Mouse (Mus musculus) heart, embryonic 12.5 days (tissue): Measurements from ENCODE around the gene Knop1. TPM values are rescaled to one million over a fixed set of nuclear protein-coding genes. Genes with fewer than 3 reads are reported as not detected.
A peak's percentile ranks its signal among the peaks of the same experiment; 100 is the strongest.

Source experiments
- ATAC-seq: fragments of 200-750 bp; cut with Nextera tagmentation; 2 replicates; pipeline ENCODE4 v1.8.0; 2017; ENCODE audit warnings: moderate TSS enrichment, moderate library complexity; ENCODE audit not compliant: insufficient number of reproducible peaks, low FRiP score
- H3K27ac ChIP-seq: fragments of 300-500 bp; sonication (generic); 2 replicates; pipeline ENCODE4 v1.5.1; 2016; ENCODE audit warnings: mild to moderate bottlenecking, moderate library complexity; ENCODE audit not compliant: poor library complexity, severe bottlenecking
- H3K27me3 ChIP-seq: fragments of 300-500 bp; sonication (generic); replicated peaks from 2 replicates; pipeline ENCODE4 v1.6.1; 2016; ENCODE audit warnings: mild to moderate bottlenecking, moderate library complexity
- H3K36me3 ChIP-seq: fragments of 300-500 bp; sonication (generic); 2 replicates; pipeline ENCODE4 v1.6.1; 2016; ENCODE audit warnings: mild to moderate bottlenecking, moderate library complexity
- H3K4me1 ChIP-seq: fragments of 300-500 bp; sonication (generic); replicated peaks from 2 replicates; pipeline ENCODE4 v1.6.1; 2016; ENCODE audit warnings: mild to moderate bottlenecking
- H3K4me2 ChIP-seq: fragments of 300-500 bp; sonication (generic); 2 replicates; pipeline ENCODE4 v1.6.1; 2016; ENCODE audit warnings: mild to moderate bottlenecking, moderate library complexity
- H3K4me3 ChIP-seq: fragments of 300-500 bp; sonication (generic); 2 replicates; pipeline ENCODE4 v1.5.1; 2016; ENCODE audit warnings: mild to moderate bottlenecking
- H3K9ac ChIP-seq: fragments of 300-500 bp; sonication (generic); 2 replicates; pipeline ENCODE4 v1.6.1; 2016; ENCODE audit warnings: mild to moderate bottlenecking, moderate library complexity
- H3K9me3 ChIP-seq: fragments of 300-500 bp; sonication (generic); replicated peaks from 2 replicates; pipeline ENCODE4 v1.6.1; 2016; ENCODE audit warnings: mild to moderate bottlenecking, moderate library complexity
- WGBS: fragments of 180-500 bp; shearing (Covaris S2); methylation state at CpG from one replicate; pipeline ENCODE4 v1.1.7; 2016; 5-methylcytosine and 5-hydroxymethylcytosine counted together
- polyA plus RNA-seq: library from polyadenylated mRNA; unstranded; fragments of >200 nt; fragmentation: Nextera tagmentation; extraction: Ambion mirVana; gene quantifications from 2 replicates; pipeline ENCODE4 v1.2.1, GENCODE M21; 2016

The Knop1 gene
- polyA plus RNA-seq, 1 experiment from 2014 or later: 63.5 TPM

DNA sequence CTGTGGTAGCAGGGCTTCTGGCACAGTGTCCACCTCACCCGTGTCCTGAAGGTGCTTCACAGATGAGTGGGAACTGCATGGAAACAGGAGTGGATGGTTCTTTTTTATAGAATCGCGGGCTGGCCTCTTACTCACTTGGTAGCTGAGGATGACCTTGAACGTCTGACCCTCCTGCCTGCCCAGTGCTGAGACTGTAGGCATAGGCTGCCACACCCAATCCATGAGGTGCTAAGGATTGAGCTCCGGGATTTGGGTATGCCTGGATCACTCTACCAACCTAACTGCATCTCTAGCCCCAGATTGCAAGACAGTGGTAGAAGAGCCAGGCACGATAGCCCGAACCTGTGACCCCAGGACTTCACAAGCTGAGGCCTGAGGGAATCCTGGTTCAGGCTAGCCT is 38.3 kb downstream of the Knop1 start:
- WGBS: 81% methylated on average over 7 of the region's 7 CpGs
- peaks cover 58% of the 10 kb centered on the region for H3K36me3 ChIP-seq
- H3K9ac ChIP-seq: no peak overlapping the region
- peaks cover 9% of the 10 kb centered on the region for H3K4me1 ChIP-seq
- no peaks in the 10 kb centered on the region for H3K27me3 ChIP-seq
- H3K4me3 ChIP-seq: no peak overlapping the region
- no peak overlapping the region for H3K27ac ChIP-seq
- H3K4me2 ChIP-seq: no peak overlapping the region
- no peaks in the 10 kb centered on the region for H3K9me3 ChIP-seq
- no peak for ATAC-seq

GRCm38 (mm10) chr7:118816275-118816674 is 39.8 kb downstream of the Knop1 start:
- no peak for ATAC-seq
- Histone ChIP-seq H3K27me3 (no peaks in the 10 kb centered on the region), H3K4me2 (no peak overlapping the region), H3K4me1 (peaks cover 1% of the 10 kb centered on the region), H3K4me3 (no peak overlapping the region), H3K27ac (no peak overlapping the region), H3K9ac (no peak overlapping the region), H3K9me3 (no peaks in the 10 kb centered on the region), H3K36me3 (peaks cover 64% of the 10 kb centered on the region)
- WGBS: 83% methylated on average over 3 of the region's 3 CpGs

- Histone ChIP-seq H3K4me2 (no peak overlapping the region), H3K4me3 (no peak overlapping the region), H3K4me1 (no peaks in the 10 kb centered on the region), H3K9ac (no peak overlapping the region), H3K36me3 (peaks cover 69% of the 10 kb centered on the region), H3K27ac (no peak overlapping the region), H3K9me3 (no peaks in the 10 kb centered on the region), H3K27me3 (no peaks in the 10 kb centered on the region)
- ATAC-seq: no peak
- 88% methylated on average over 4 of the region's 4 CpGs for WGBS
These were observed 42.5 kb downstream of the Knop1 start for GRCm38 (mm10) chr7:118813592-118813991.

- H3K27ac ChIP-seq: no peak overlapping the region
- H3K4me1 ChIP-seq: peaks cover 7% of the 10 kb centered on the region
- H3K4me3 ChIP-seq: no peak overlapping the region
- 70% methylated on average over 12 of the region's 12 CpGs for WGBS
- no peak overlapping the region for H3K9ac ChIP-seq
- ATAC-seq: no peak
- H3K36me3 ChIP-seq: peaks cover 54% of the 10 kb centered on the region
- no peaks in the 10 kb centered on the region for H3K27me3 ChIP-seq
- no peaks in the 10 kb centered on the region for H3K9me3 ChIP-seq
- H3K4me2 ChIP-seq: no peak overlapping the region
These were observed 44.5 kb downstream of the Knop1 start for GRCm38 (mm10) chr7:118811407-118812106.

DNA sequence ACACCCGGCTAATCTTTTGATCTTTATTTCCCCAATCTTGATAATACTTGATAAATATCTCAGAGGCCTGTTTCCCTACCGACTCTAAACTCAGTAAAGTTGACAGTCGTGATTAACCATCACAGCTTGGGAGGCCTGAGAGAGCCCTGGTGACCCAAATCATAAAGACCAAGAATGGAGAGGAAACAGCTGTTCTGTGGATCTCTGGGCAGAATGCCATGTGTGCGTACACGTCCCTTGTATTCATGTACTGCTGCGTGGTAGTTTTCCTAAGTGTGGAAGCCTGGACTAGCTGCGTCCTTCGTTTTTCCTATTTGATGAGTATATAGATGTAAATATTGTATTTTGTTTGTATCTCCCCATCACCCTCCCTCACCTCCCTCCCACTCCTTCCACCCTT is 48.2 kb downstream of the Knop1 start:
- H3K4me2 ChIP-seq: no peak overlapping the region
- no peak overlapping the region for H3K4me3 ChIP-seq
- no peaks in the 10 kb centered on the region for H3K9me3 ChIP-seq
- no peak overlapping the region for H3K9ac ChIP-seq
- H3K4me1 ChIP-seq: peaks cover 7% of the 10 kb centered on the region
- 72% methylated on average over 8 of the region's 8 CpGs for WGBS
- no peak for ATAC-seq
- no peak overlapping the region for H3K27ac ChIP-seq
- H3K36me3 ChIP-seq: peaks cover 40% of the 10 kb centered on the region
- H3K27me3 ChIP-seq: no peaks in the 10 kb centered on the region

- Histone ChIP-seq H3K4me1 (peaks cover 7% of the 10 kb centered on the region), H3K9me3 (no peaks in the 10 kb centered on the region), H3K4me2 (no peak overlapping the region), H3K9ac (no peak overlapping the region), H3K27ac (peak overlapping the region; percentile 15; the same call in 1 of the 2 replicates), H3K27me3 (no peaks in the 10 kb centered on the region), H3K4me3 (no peak overlapping the region), H3K36me3 (peaks cover 47% of the 10 kb centered on the region)
- peak; percentile 28; the same call in 1 of the 2 replicates for ATAC-seq
- 52% methylated on average over 16 of the region's 16 CpGs for WGBS
These were observed 49.2 kb downstream of the Knop1 start for GRCm38 (mm10) chr7:118806631-118807411.

DNA sequence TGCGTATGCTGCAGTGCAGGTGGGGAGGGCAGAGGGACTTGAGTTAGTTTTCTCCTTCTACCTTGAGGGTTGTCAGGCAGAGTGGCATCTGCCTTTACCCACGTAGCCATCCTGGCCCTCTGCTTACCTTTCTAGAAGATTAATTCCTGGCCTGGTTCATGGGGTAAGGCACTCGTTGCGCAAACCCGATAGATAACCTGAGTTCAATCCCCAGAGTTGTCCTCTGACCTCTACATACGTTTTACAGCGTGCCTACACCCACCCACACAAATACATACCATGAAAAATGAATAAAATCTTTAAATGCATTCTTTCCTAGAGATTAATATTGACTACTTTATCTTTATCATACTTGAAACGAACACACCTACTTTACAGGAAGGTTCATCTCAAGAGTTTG is 52.6 kb downstream of the Knop1 start:
- H3K36me3 ChIP-seq: peaks cover 49% of the 10 kb centered on the region
- 89% methylated on average over 8 of the region's 8 CpGs for WGBS
- peaks cover 7% of the 10 kb centered on the region for H3K4me1 ChIP-seq
- ATAC-seq: no peak
- no peak overlapping the region for H3K4me3 ChIP-seq
- no peak overlapping the region for H3K9ac ChIP-seq
- H3K9me3 ChIP-seq: no peaks in the 10 kb centered on the region
- no peaks in the 10 kb centered on the region for H3K27me3 ChIP-seq
- no peak overlapping the region for H3K27ac ChIP-seq
- H3K4me2 ChIP-seq: no peak overlapping the region

DNA sequence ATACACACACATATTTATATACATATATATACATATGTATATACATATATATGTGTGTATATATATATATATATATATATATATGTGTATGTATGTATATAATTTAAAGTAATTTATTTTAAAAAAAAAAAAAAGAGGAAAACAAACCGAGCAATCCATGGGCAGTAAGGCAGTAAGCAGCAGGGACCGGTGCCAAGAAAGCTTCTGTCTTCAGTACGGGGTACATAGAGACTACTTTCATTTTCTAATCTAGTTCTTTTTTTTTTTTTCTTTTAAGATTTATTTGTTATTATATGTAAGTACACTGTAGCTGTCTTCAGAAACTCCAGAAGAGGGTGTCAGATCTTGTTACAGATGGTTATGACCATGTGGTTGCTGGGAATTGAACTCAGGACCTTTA is 54.3 kb downstream of the Knop1 start:
- H3K9ac ChIP-seq: no peak overlapping the region
- no peak overlapping the region for H3K4me2 ChIP-seq
- no peaks in the 10 kb centered on the region for H3K9me3 ChIP-seq
- no peak for ATAC-seq
- H3K36me3 ChIP-seq: peaks cover 51% of the 10 kb centered on the region
- H3K4me3 ChIP-seq: no peak overlapping the region
- 90% methylated on average over 3 of the region's 3 CpGs for WGBS
- no peak overlapping the region for H3K27ac ChIP-seq
- peaks cover 2% of the 10 kb centered on the region for H3K4me1 ChIP-seq
- H3K27me3 ChIP-seq: no peaks in the 10 kb centered on the region

- no peaks in the 10 kb centered on the region for H3K4me1 ChIP-seq
- no peak overlapping the region for H3K4me3 ChIP-seq
- no peaks in the 10 kb centered on the region for H3K9me3 ChIP-seq
- H3K4me2 ChIP-seq: no peak overlapping the region
- H3K27ac ChIP-seq: no peak overlapping the region
- WGBS: 82% methylated on average over 15 of the region's 15 CpGs
- no peak overlapping the region for H3K9ac ChIP-seq
- no peak for ATAC-seq
- no peaks in the 10 kb centered on the region for H3K27me3 ChIP-seq
- H3K36me3 ChIP-seq: peaks cover 60% of the 10 kb centered on the region
These were observed 55.8 kb downstream of the Knop1 start for GRCm38 (mm10) chr7:118800112-118800734.

DNA sequence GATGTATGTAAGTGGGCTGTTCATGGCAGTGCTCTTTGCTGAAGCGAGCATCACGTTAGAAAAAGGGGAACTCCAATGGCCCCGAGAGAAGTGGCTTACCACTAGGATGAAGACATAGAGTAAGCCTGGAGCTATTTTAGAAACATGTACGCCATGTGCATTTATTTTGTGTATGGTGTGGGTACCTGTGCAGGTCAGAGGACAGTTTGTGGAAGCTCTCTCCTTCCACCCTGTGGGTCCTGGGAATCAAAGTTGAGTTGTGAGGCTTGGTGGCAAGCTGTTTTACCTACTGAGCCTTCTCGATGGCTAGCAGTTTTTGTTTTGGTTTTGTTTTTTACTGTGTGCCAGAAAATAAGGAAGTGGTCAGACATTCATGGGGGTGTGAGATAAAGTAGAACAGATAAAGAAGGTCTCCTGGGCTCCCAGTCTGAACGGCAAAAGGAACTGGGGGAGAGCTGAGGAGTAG is 57.9 kb downstream of the Knop1 start:
- H3K27me3 ChIP-seq: no peaks in the 10 kb centered on the region
- H3K27ac ChIP-seq: no peak overlapping the region
- no peak for ATAC-seq
- H3K9ac ChIP-seq: no peak overlapping the region
- H3K36me3 ChIP-seq: peaks cover 60% of the 10 kb centered on the region
- H3K4me2 ChIP-seq: no peak overlapping the region
- H3K9me3 ChIP-seq: no peaks in the 10 kb centered on the region
- no peaks in the 10 kb centered on the region for H3K4me1 ChIP-seq
- 67% methylated on average over 6 of the region's 6 CpGs for WGBS
- H3K4me3 ChIP-seq: no peak overlapping the region

GRCm38 (mm10) chr7:118797600-118797999 is 58.5 kb downstream of the Knop1 start:
- Histone ChIP-seq H3K9me3 (no peaks in the 10 kb centered on the region), H3K4me3 (no peak overlapping the region), H3K4me2 (no peak overlapping the region), H3K4me1 (no peaks in the 10 kb centered on the region), H3K27ac (no peak overlapping the region), H3K9ac (no peak overlapping the region), H3K27me3 (no peaks in the 10 kb centered on the region), H3K36me3 (peaks cover 61% of the 10 kb centered on the region)
- 35% methylated on average over 7 of the region's 7 CpGs for WGBS
- ATAC-seq: no peak
